Mouse (Mus musculus) lung, postnatal 4 days (tissue): ENCODE measurements around the gene Arl3.
A peak's percentile ranks its signal among the peaks of the same experiment; 100 is the strongest.

Experiments used
- DNase-seq, 2 experiments: peaks; one replicate each; pipeline ENCODE4 v3.0.0; 2021

The Arl3 gene

GRCm38 (mm10) chr19:46499836-46500580 is 73.0 kb downstream of the Arl3 start:
- peak; percentile 97 to 99 for DNase-seq

- no peak for DNase-seq
Observed at GRCm38 (mm10) chr19:46499539-46499835, 73.5 kb downstream of the Arl3 start.

- DNase-seq: no peak
Observed at GRCm38 (mm10) chr19:46497230-46497629, 75.8 kb downstream of the Arl3 start.

GRCm38 (mm10) chr19:46495136-46495535 is 77.9 kb downstream of the Arl3 start:
- peak in 1 of 2 experiments; percentile 22 for DNase-seq

- peak; percentile 62 to 80 for DNase-seq
Observed at GRCm38 (mm10) chr19:46490634-46491033, 82.4 kb downstream of the Arl3 start.

- peak in 1 of 2 experiments; percentile 53 for DNase-seq
Observed at GRCm38 (mm10) chr19:46489448-46489847, 83.5 kb downstream of the Arl3 start.

GRCm38 (mm10) chr19:46486709-46487108 is 86.3 kb downstream of the Arl3 start:
- peak; percentile 28 to 46 for DNase-seq

GRCm38 (mm10) chr19:46485847-46486246 is 87.2 kb downstream of the Arl3 start:
- peak; percentile 18 to 35 for DNase-seq

- peak; percentile 86 to 92 for DNase-seq
Observed at GRCm38 (mm10) chr19:46484518-46484917, 88.5 kb downstream of the Arl3 start.

- DNase-seq: peak in 1 of 2 experiments; percentile 67
Observed at GRCm38 (mm10) chr19:46483701-46484328, 89.2 kb downstream of the Arl3 start.

- peak in 1 of 2 experiments; percentile 40 for DNase-seq
Observed at GRCm38 (mm10) chr19:46482896-46483516, 90.0 kb downstream of the Arl3 start.

GRCm38 (mm10) chr19:46481756-46482155 is 91.2 kb downstream of the Arl3 start:
- peak in 1 of 2 experiments; percentile 49 for DNase-seq

- peak in 1 of 2 experiments; percentile 23 for DNase-seq
Observed at GRCm38 (mm10) chr19:46481352-46481751, 91.6 kb downstream of the Arl3 start.
